ENCODE assay signal across 12 mouse cellular contexts in genomic region chr19:11360106-11360505, GRCm38 (mm10). TPM values are rescaled to one million over a fixed set of nuclear protein-coding genes. Genes with fewer than 3 reads are reported as not detected.
DNase-seq lines count a peak whose midpoint lies in the region; ATAC-seq and TF ChIP-seq lines count a peak whose summit lies in the region.
"Had no signal": no experiment of that assay in that cellular context is flagged by ENCODE, and none has a peak within 500 bp of the region (broad histone marks: within the 10 kb centered on the region; RNA-seq: fewer than 3 reads in every experiment).

No protein-coding gene starts in this region.

- no peak for TF ChIP-seq POLR2A in spleen, adult 2 months (IDR thresholded peaks at IDR 0.05; ENCODE audit: low read depth, low read length)

- no peaks in the 10 kb centered on the region for H3K9me3 ChIP-seq in limb, embryonic 10.5 days (replicated peaks)
- H3K9me3 ChIP-seq: limb, embryonic 13.5 days; neural tube, embryonic 15.5 days had no signal

- peak; percentile 31 for DNase-seq in layer of hippocampus, adult 11-12 months (ENCODE audit: low spot score)
- DNase-seq in layer of hippocampus, postnatal 36 days = no peak
- DNase-seq in spleen, adult 2 months (ENCODE audit: low read depth in 1 of 2, low spot score in 2 of 2) = peak in 1 of 2 experiments; percentile 13
- DNase-seq in spleen, adult 18-20 months = no peak
- DNase-seq in NIH3T3 (ENCODE audit: low read depth) = peak; percentile 6
- peak; percentile 5 for DNase-seq in retina, embryonic 14.5 days (ENCODE audit: low spot score)
- DNase-seq in limb, embryonic 10.5 days (ENCODE audit: low spot score) = no peak
- DNase-seq: cerebellum, adult 11 months had no signal

- peak; percentile 24; the same call in 1 of the 2 replicates for TF ChIP-seq CTCF in spleen, adult 2 months (IDR thresholded peaks at IDR 0.05; ENCODE audit: extremely low read depth, insufficient read depth, insufficient read length, insufficient replicate concordance)

- H3K4me1 ChIP-seq in spleen, adult 2 months (ENCODE audit: control insufficient read depth, insufficient read depth, insufficient read length) = peaks cover 6% of the 10 kb centered on the region
- H3K4me1 ChIP-seq in limb, embryonic 10.5 days = no peaks in the 10 kb centered on the region
- H3K4me1 ChIP-seq: limb, embryonic 13.5 days; neural tube, embryonic 15.5 days had no signal

- no peaks in the 10 kb centered on the region for H3K36me3 ChIP-seq in spleen, adult 2 months (ENCODE audit: control insufficient read depth, insufficient read depth, low read length)
- H3K36me3 ChIP-seq in limb, embryonic 10.5 days = no peaks in the 10 kb centered on the region
- H3K36me3 ChIP-seq: limb, embryonic 13.5 days; neural tube, embryonic 15.5 days had no signal

- H3K4me3 ChIP-seq in spleen, adult 2 months (ENCODE audit: extremely low read depth, insufficient read depth, insufficient read length) = no peak overlapping the region
- H3K4me3 ChIP-seq in limb, embryonic 10.5 days = no peak overlapping the region
- H3K4me3 ChIP-seq: limb, embryonic 13.5 days; neural tube, embryonic 15.5 days had no signal

- 68% methylated on average over 3 of the region's 3 CpGs for WGBS in spleen, adult 2 months
- 75% methylated on average over 3 of the region's 3 CpGs for WGBS in limb, embryonic 10.5 days

- H3K27me3 ChIP-seq in spleen, adult 2 months (ENCODE audit: control insufficient read depth, insufficient read depth, low read length) = no peaks in the 10 kb centered on the region
- H3K27me3 ChIP-seq in limb, embryonic 10.5 days (ENCODE audit: low read depth, poor library complexity, severe bottlenecking) = no peaks in the 10 kb centered on the region
- H3K27me3 ChIP-seq: limb, embryonic 13.5 days; neural tube, embryonic 15.5 days had no signal

- H3K27ac ChIP-seq in spleen, adult 2 months (ENCODE audit: insufficient read depth, low read length) = no peak overlapping the region
- no peak overlapping the region for H3K27ac ChIP-seq in limb, embryonic 10.5 days
- H3K27ac ChIP-seq: limb, embryonic 13.5 days; neural tube, embryonic 15.5 days had no signal

- no peak for ATAC-seq in cerebellum, adult (ENCODE audit: insufficient number of reproducible peaks, low FRiP score, low TSS enrichment)

RNA-seq across cellular contexts. Expression of gene Ms4a4a, which starts 15.2 kb away (rescaled TPM):
- under 1 TPM; 0.57 to 0.78 TPM for total RNA-seq in layer of hippocampus, postnatal 36 days (2021)
- 0.45 and 0.83 TPM in 2 replicates for polyA plus RNA-seq in spleen, adult 2 months (2012; rRNA removed)
- 1.5 TPM in 1 of 2 replicates, not detected in the other for polyA plus RNA-seq in limb, embryonic 10.5 days (2016; fragmentation: Nextera tagmentation; extraction: Ambion mirVana)

RNA-seq across cellular contexts. Expression of gene Ms4a7, which starts 24.2 kb away (rescaled TPM):
- total RNA-seq in layer of hippocampus, postnatal 36 days (2021) = under 1 TPM; 0.30 to 0.35 TPM
- polyA plus RNA-seq in spleen, adult 2 months (2012; rRNA removed) = 2.1 and 7.5 TPM in 2 replicates
- polyA plus RNA-seq in limb, embryonic 10.5 days (2016; fragmentation: Nextera tagmentation; extraction: Ambion mirVana) = 0.33 TPM in 1 of 2 replicates, not detected in the other

RNA-seq across cellular contexts. Expression of gene Ms4a4c, which starts 44.5 kb away (rescaled TPM):
- not detected for total RNA-seq in layer of hippocampus, postnatal 36 days (2021)
- polyA plus RNA-seq in spleen, adult 2 months (2012; rRNA removed) = 8.5 and 9.4 TPM in 2 replicates
- 0.14 TPM in 1 of 2 replicates, not detected in the other for polyA plus RNA-seq in limb, embryonic 10.5 days (2016; fragmentation: Nextera tagmentation; extraction: Ambion mirVana)
- total RNA-seq: heart, postnatal 10 days had no signal

RNA-seq across cellular contexts. Expression of gene Ms4a14, which starts 45.9 kb away (rescaled TPM):
- not detected for total RNA-seq in layer of hippocampus, postnatal 36 days (2021)
- 0.15 and 0.48 TPM in 2 replicates for polyA plus RNA-seq in spleen, adult 2 months (2012; rRNA removed)
- polyA plus RNA-seq in limb, embryonic 10.5 days (2016; fragmentation: Nextera tagmentation; extraction: Ambion mirVana) = not detected in 2 replicates
- polyA plus RNA-seq: limb, embryonic 13.5 days had no signal

Comparison
In these comparisons a context has a peak if more than half of its experiments do, and no peak if none do; other contexts are left out.
1. DNase-seq: peak in layer of hippocampus, adult 11-12 months (single experiment), NIH3T3 (single experiment) and retina, embryonic 14.5 days (single experiment); none in layer of hippocampus, postnatal 36 days (0 of 2), spleen, adult 18-20 months (0 of 2) and limb, embryonic 10.5 days (single experiment).